ENCODE assay signal across 8 mouse cellular contexts in genomic region chr16:79168193-79168592, GRCm38 (mm10).
DNase-seq lines count a peak whose midpoint lies in the region; ATAC-seq lines count a peak whose summit lies in the region.

No protein-coding gene starts in this region.

- intact Hi-C loops in heart, postnatal 14 days (cut with DNase I): loop anchor here (5.0 kb wide), 1 partner anchor 364 kb away; no protein-coding TSS in a partner anchor

- no peaks in the 10 kb centered on the region for H3K4me1 ChIP-seq in heart, embryonic 11.5 days (ENCODE audit: control insufficient read depth, insufficient read depth, low read length)
- no peaks in the 10 kb centered on the region for H3K4me1 ChIP-seq in midbrain, embryonic 13.5 days (replicated peaks)

- no peak for ATAC-seq in heart, embryonic 11.5 days (replicated peaks; ENCODE audit: insufficient number of reproducible peaks, low FRiP score, low TSS enrichment)
- ATAC-seq in midbrain, embryonic 13.5 days: peak; percentile 72

- H3K27ac ChIP-seq in heart, embryonic 11.5 days (ENCODE audit: low read depth, low read length): no peak overlapping the region
- H3K27ac ChIP-seq in midbrain, embryonic 13.5 days: no peak overlapping the region

- H3K4me2 ChIP-seq in heart, embryonic 11.5 days: no peak overlapping the region
- H3K4me2 ChIP-seq in midbrain, embryonic 13.5 days (replicated peaks): no peak overlapping the region

- H3K36me3 ChIP-seq in heart, embryonic 11.5 days (ENCODE audit: control insufficient read depth, insufficient read depth, low read length): no peaks in the 10 kb centered on the region
- H3K36me3 ChIP-seq in midbrain, embryonic 13.5 days: no peaks in the 10 kb centered on the region

- H3K9ac ChIP-seq in heart, embryonic 11.5 days (ENCODE audit: low read depth, low read length): no peak overlapping the region
- H3K9ac ChIP-seq in midbrain, embryonic 13.5 days (replicated peaks): no peak overlapping the region

- H3K9me3 ChIP-seq in heart, embryonic 11.5 days (replicated peaks; ENCODE audit: control insufficient read depth, low read length): no peaks in the 10 kb centered on the region
- H3K9me3 ChIP-seq in midbrain, embryonic 13.5 days: no peaks in the 10 kb centered on the region

- peak; percentile 53 to 75 for DNase-seq in heart, postnatal 14 days
- peak; percentile 68 for DNase-seq in ZHBTc4 (ENCODE audit: low read depth, low spot score)
- peak; percentile 80 to 81 for DNase-seq in cerebellum, postnatal 36 days
- DNase-seq in gastrocnemius, postnatal 4 days (ENCODE audit: low spot score in 2 of 2): peak; percentile 29 to 56
- DNase-seq in layer of hippocampus, postnatal 14 days (ENCODE audit: low spot score in 2 of 2): peak; percentile 76 to 88
- DNase-seq in urinary bladder, adult 2 months (ENCODE audit: low spot score): peak; percentile 26

- no peaks in the 10 kb centered on the region for H3K27me3 ChIP-seq in heart, embryonic 11.5 days (ENCODE audit: control insufficient read depth, insufficient read depth, low read length)
- H3K27me3 ChIP-seq in midbrain, embryonic 13.5 days: no peaks in the 10 kb centered on the region

- 16% methylated on average over 8 of the region's 8 CpGs for WGBS in heart, embryonic 11.5 days (ENCODE audit: insufficient replicate concordance)
- 19% methylated on average over 8 of the region's 8 CpGs for WGBS in midbrain, embryonic 13.5 days

- no peak overlapping the region for H3K4me3 ChIP-seq in heart, embryonic 11.5 days (ENCODE audit: low read depth, low read length)
- no peak overlapping the region for H3K4me3 ChIP-seq in midbrain, embryonic 13.5 days (replicated peaks)

Comparison
In these comparisons a context has a peak if more than half of its experiments do, and no peak if none do; other contexts are left out.
1. DNase-seq: peak in every context shown above with its lines; median percentile 82 in layer of hippocampus, postnatal 14 days; 80 in cerebellum, postnatal 36 days; 68 in ZHBTc4; 64 in heart, postnatal 14 days; 42 in gastrocnemius, postnatal 4 days; 26 in urinary bladder, adult 2 months.